Mouse (Mus musculus) left cerebral cortex, adult 8-10 months (tissue): ENCODE data around the gene Gm14412. TPM values are rescaled to one million over a fixed set of nuclear protein-coding genes. Genes with fewer than 3 reads are reported as not detected.
"Not testable (repeated sequence)": the region's sequence is repeated elsewhere in the genome, so short reads cannot be mapped to it uniquely, and the experiment has no call there.

ENCODE experiments used
- DNase-seq, 2 experiments: peaks; one replicate each; pipeline ENCODE4 v3.0.0; 2022; ENCODE audit warnings: low spot score in 2 of 2
- total RNA-seq, 4 experiments: library from RNA; stranded (reverse); gene quantifications; 2 replicates each; pipeline ENCODE4 v1.2.4; 2022

Gm14412 gene
- 1 to 10 TPM; 5.2 to 7.0 (median 5.9) TPM for total RNA-seq

DNA sequence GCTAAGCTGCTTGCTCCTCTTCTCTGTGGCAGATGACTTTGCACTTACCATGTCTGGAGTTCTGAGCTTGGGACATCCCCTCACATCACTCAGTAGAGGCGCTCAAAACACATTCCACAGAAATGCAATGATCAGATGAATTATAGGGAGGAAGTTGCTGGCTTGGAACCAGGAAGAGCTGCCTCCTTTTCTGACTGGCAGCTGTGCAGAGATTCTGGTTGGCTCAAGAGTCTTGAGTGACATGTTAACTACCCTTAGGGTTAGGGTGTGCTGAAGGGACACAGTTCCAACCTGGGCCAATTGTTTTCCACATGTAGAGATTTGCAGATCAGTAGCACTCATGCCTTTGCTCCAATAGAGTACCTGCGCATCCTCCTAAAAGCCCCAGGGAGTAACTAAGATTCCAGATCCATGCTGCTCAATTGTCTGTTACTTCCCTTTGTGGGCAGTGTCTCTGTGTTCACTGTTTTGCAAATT, at the start of gene Gm14412:
Gm14412 (minus strand) TSS at position 51 of the 477 bp plus-strand sequence.
- not testable (repeated sequence) for DNase-seq

DNA sequence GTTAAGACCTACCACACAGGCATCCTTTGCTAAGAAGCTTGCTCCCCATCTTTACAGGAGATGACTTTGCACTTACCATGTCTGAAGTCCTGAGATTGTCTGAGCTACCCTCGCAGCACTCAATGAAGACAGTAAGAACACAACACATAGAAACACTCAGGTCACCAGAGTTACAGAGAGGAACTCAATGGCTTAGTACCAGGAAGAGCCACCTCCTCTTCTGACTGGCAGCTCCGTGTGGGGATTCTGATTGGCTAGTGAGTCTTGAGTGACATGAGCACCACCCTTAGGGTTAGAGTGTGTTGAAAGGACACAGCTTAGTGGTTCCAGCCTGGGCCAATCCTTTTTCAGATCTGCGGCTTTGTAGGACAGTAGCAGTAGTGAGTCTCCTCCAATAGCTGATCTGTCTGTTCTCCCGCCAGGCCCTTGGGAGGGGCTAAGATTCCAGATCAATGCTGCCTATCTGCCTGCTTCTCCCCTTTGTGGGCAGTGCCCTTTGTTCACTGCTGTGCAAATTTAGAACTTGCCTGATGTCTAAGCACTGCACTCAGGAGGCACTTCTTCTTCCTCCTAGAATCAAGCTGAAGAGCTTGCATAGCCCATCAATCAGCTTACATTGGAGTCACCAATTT, 5.7 kb upstream of the Gm14412 start:
- DNase-seq = not testable (repeated sequence)

DNA sequence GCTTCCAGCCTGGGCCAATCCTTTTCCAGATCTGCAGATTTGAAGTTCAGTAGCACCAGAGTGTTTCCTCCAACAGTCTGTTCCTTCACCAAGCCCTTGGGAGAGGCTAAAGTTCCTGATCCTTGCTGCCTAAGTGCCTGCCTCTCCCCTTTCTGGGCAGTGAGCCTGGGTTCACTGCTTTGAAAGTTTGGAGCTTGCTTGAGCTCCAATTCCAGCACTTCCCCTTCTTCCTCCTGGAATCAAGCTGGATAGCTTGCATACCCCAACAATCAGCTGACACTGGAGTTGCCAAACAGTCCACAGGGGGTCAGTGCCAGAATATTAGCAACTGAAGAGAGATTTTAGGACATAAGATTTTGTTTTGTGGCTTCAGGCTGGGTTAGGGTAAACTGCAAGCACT, 2.7 kb downstream of the Gm14412 start:
- not testable (repeated sequence) for DNase-seq

DNA sequence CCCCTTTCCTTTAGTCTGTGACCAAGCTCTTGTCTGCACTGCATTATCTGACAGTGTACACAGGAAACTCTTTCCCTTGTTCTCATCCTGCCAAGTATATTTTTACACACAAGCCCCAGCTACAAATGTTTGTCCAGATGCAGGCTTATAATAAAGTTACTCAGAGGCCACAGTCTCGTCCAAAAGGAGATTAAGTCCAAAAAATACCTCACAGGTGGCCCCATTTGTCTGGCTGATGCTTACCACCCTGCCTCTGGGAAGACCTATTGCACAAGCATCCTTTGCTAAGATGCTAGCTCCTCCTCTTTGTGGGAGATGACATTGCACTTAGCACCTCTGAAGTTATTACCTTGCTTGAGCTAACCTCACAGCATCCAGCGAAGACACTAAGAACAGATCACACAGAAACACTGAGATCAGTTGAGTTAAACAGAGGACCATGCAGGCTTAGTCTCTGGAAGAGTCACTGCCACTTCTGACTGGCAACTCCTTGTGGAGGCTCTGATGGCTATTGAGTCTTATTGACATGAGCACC, 3.3 kb downstream of the Gm14412 start:
- not testable (repeated sequence) for DNase-seq

DNA sequence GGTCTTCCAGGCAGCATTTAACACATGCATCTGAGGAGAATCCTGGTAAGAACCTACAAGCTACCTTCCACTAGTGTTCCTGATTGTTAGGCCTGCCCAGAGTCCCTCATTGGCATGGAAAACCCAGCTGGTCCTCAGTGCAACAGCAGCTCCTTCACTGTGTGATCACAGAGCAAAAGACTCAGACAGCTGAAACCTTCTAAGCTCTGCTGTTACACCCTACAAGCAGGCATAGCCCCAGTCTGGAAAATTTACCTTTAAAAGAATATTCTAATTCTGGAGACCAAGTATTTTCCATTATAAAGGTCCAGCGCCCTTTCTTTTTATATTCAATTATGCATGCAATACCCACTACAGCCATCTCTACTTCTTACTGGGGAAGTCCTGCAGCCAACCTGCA, 5.1 kb downstream of the Gm14412 start:
- DNase-seq = no peak

DNA sequence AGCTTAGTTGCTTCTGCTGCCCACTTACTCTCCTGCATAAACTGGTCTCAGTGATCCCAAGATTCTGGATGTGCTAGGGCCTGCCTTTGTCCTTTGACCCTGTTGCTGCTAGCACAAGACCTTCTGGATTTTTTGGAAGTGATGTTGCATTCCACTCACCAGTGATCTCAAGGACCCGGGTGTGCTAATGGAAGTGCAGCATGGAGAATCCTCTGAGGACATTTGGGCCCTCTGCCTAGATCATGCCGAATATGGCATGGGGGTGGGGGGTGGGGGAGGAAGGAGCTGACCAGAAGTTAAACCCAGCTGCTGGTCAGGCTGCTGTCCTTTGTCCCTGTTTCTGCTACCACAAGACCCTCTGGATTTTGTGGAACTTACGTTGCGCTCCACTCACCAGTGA, 14.5 kb downstream of the Gm14412 start:
- DNase-seq = not testable (repeated sequence)

DNA sequence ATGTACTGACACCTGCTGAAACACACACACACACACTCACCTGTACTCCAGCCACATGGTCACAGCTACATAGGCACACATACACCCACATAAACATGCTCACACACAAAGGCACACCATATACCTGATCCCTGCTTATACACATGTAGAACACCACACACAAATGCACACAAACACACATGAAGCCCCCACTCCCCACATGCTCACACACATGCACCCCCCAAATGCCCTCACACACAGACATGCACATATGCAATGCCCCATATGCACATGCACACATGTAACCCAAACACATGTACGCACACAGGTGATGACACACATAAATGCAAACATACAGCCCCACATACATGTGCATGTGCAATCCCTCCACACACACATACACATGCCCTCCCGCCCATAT, 19.1 kb downstream of the Gm14412 start:
- DNase-seq = not testable (repeated sequence)

DNA sequence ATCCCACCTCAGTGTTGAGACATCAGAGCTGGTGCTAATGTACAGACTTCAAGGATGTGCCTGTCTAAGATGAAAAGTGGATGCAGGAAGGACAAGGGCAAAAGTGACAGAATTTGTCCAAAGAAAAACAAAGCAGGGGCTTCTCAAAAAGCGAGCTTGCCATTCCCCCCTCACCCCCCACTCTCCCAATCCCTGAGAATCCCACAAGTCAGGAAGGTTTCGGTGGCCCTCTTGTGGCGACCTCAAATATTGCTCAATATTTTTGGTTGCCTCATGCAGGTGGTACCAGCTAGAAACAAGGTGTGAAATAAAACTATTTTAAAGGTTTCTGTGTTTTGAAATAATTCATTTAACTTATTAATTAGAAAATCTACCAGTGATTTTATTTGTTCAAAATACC, 40.4 kb downstream of the Gm14412 start:
- DNase-seq = not testable (repeated sequence)

DNA sequence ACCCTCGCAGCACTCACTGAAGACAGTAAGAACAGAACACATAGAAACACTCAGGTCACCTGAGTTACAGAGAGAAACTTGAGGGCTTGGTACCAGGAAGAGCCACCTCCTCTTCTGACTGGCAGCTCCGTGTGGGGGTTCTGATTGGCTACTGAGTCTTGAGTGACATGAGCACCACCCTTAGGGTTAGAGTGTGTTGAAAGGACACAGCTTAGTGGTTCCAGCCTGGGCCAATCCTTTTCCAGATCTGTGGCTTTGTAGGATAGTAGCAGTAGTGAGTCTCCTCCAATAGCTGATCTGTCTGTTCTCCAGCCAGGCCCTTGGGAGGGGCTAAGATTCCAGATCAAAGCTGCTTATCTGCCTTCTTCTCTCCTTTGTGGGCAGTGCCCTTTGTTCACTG, 46.4 kb downstream of the Gm14412 start:
- not testable (repeated sequence) for DNase-seq

DNA sequence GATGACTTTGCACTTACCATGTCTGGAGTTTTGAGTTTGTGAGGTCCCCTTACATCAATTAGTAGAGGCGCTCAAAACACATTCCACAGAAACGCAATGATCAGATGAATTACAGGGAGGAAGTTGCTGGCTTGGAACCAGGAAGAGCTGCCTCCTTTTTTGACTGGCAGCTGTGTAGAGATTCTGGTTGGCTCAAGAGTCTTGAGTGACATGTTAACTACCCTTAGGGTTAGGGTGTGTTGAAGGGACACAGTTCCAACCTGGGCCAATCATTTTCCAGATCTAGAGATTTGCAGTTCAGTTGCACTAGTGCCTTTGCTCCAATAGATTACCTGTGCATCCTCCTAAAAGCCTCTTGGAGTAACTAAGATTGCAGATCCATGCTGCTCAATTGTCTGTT, 51.9 kb downstream of the Gm14412 start:
- not testable (repeated sequence) for DNase-seq

DNA sequence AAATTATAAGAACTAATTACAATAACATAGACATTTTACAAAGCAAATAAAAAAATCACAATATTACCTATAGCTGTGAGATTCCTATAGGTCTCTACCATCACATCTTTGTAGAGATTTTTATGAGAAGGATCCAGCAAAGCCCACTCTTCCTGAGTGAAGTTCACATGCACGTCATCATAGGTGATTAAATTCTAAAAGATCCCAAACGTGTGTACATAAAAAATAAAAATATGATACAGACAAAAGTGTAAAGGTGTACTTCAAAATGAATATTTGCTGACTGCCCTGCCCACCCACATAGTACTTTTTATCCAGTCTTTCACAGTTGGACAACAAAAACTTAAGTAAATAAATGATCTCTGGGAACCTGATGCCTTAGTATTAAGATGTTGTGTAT, 57.2 kb downstream of the Gm14412 start, which contains the start of gene Gm14409:
Gm14409 (minus strand) TSS at position 101 of the 400 bp plus-strand sequence.
- DNase-seq = not testable (repeated sequence)

Other genes starting within 250 kb of the Gm14412 start
- gene Gm14401, start 250.0 kb downstream of the Gm14412 start, total RNA-seq = 1 to 10 TPM in 3 of 4 experiments, under 1 TPM in 1; 0.61 to 1.7 (median 1.1) TPM
- gene Gm14410, start 117.9 kb downstream of the Gm14412 start, total RNA-seq = 10 to 100 TPM; 33.9 to 70.7 (median 41.0) TPM
- gene Gm14409, start 57.3 kb downstream of the Gm14412 start, total RNA-seq = 1 to 10 TPM; 2.2 to 3.5 (median 2.6) TPM
- 10 to 100 TPM; 30.3 to 35.8 (median 32.0) TPM for gene Gm14418, start 74.0 kb upstream of the Gm14412 start, total RNA-seq
- 10 to 100 TPM; 36.5 to 46.5 (median 40.8) TPM for gene Zfp970, start 140.4 kb upstream of the Gm14412 start, total RNA-seq
- 10 to 100 TPM; 31.5 to 49.3 (median 44.4) TPM for gene Gm14403, start 173.9 kb upstream of the Gm14412 start, total RNA-seq